Mouse (Mus musculus): ENCODE results near the gene Atad3a. TPM values are rescaled to one million over a fixed set of nuclear protein-coding genes. Genes with fewer than 3 reads are reported as not detected.
A peak's percentile ranks its signal among the peaks of the same experiment; 100 is the strongest.

The Atad3a gene
- polyA plus RNA-seq, 1 experiment, result 44.5 TPM

- 15% methylated on average over 9 of the region's 9 CpGs for WGBS
- no peak for DNase-seq
- Histone ChIP-seq H3K4me1 (ENCODE audit: control insufficient read depth, insufficient read depth, low read length) (peaks cover 13% of the 10 kb centered on the region), H3K4me3 (replicated peaks; ENCODE audit: extremely low read depth, low read depth, low read length) (no peak overlapping the region)
- no peak for TF ChIP-seq CTCF (IDR thresholded peaks at IDR 0.05; ENCODE audit: insufficient read depth, low read length)
- TF ChIP-seq POLR2A (IDR thresholded peaks at IDR 0.05; ENCODE audit: borderline replicate concordance, extremely low read depth, low read depth, low read length), result no peak
These were observed 14.3 kb upstream of the Atad3a start for GRCm38 (mm10) chr4:155774971-155775740.

GRCm38 (mm10) chr4:155774280-155774754, 13.4 kb upstream of the Atad3a start, which contains the start of gene Vwa1:
TSS of gene Vwa1 (minus strand) at chr4:155774698.
- DNase-seq, result peak; percentile 91
- peak within 1 kb of the TSS; percentile 50 for H3K4me3 ChIP-seq (replicated peaks; ENCODE audit: extremely low read depth, low read depth, low read length)
- peaks cover 16% of the 10 kb centered on the region for H3K4me1 ChIP-seq (ENCODE audit: control insufficient read depth, insufficient read depth, low read length)
- under 1% methylated on average over 35 of the region's 35 CpGs for WGBS
- TF ChIP-seq CTCF (IDR thresholded peaks at IDR 0.05; ENCODE audit: insufficient read depth, low read length), result no peak
- peak; percentile 89; the same call in 1 of the 2 replicates for TF ChIP-seq POLR2A (IDR thresholded peaks at IDR 0.05; ENCODE audit: borderline replicate concordance, extremely low read depth, low read depth, low read length)

- WGBS, result 52% methylated on average over 5 of the region's 5 CpGs
- H3K4me3 ChIP-seq (replicated peaks; ENCODE audit: extremely low read depth, low read depth, low read length), result no peak overlapping the region
- TF ChIP-seq POLR2A (IDR thresholded peaks at IDR 0.05; ENCODE audit: borderline replicate concordance, extremely low read depth, low read depth, low read length) (no peak), CTCF (IDR thresholded peaks at IDR 0.05; ENCODE audit: insufficient read depth, low read length) (no peak)
- DNase-seq, result no peak
- peaks cover 16% of the 10 kb centered on the region for H3K4me1 ChIP-seq (ENCODE audit: control insufficient read depth, insufficient read depth, low read length)
These were observed 12.6 kb upstream of the Atad3a start for GRCm38 (mm10) chr4:155773335-155774078.

GRCm38 (mm10) chr4:155772786-155773185, 11.9 kb upstream of the Atad3a start:
- WGBS, result 86% methylated on average over 13 of the region's 13 CpGs
- Histone ChIP-seq H3K4me3 (replicated peaks; ENCODE audit: extremely low read depth, low read depth, low read length) (no peak overlapping the region), H3K4me1 (ENCODE audit: control insufficient read depth, insufficient read depth, low read length) (peaks cover 16% of the 10 kb centered on the region)
- TF ChIP-seq POLR2A (IDR thresholded peaks at IDR 0.05; ENCODE audit: borderline replicate concordance, extremely low read depth, low read depth, low read length) (no peak), CTCF (IDR thresholded peaks at IDR 0.05; ENCODE audit: insufficient read depth, low read length) (no peak)
- no peak for DNase-seq

GRCm38 (mm10) chr4:155771706-155772105, 10.8 kb upstream of the Atad3a start:
- Histone ChIP-seq H3K4me1 (ENCODE audit: control insufficient read depth, insufficient read depth, low read length) (peaks cover 16% of the 10 kb centered on the region), H3K4me3 (replicated peaks; ENCODE audit: extremely low read depth, low read depth, low read length) (no peak overlapping the region)
- WGBS, result 61% methylated on average over 2 of the region's 2 CpGs
- TF ChIP-seq CTCF (IDR thresholded peaks at IDR 0.05; ENCODE audit: insufficient read depth, low read length), result no peak
- no peak for DNase-seq

GRCm38 (mm10) chr4:155770626-155771025, 9.7 kb upstream of the Atad3a start:
- Histone ChIP-seq H3K4me1 (ENCODE audit: control insufficient read depth, insufficient read depth, low read length) (peaks cover 12% of the 10 kb centered on the region), H3K4me3 (replicated peaks; ENCODE audit: extremely low read depth, low read depth, low read length) (no peak overlapping the region)
- WGBS, result 52% methylated on average over 24 of the region's 24 CpGs
- no peak for DNase-seq
- TF ChIP-seq POLR2A (IDR thresholded peaks at IDR 0.05; ENCODE audit: borderline replicate concordance, extremely low read depth, low read depth, low read length) (no peak), CTCF (IDR thresholded peaks at IDR 0.05; ENCODE audit: insufficient read depth, low read length) (no peak)

- peak overlapping the region; percentile 72 for H3K4me3 ChIP-seq (replicated peaks; ENCODE audit: extremely low read depth, low read depth, low read length)
- H3K4me1 ChIP-seq (ENCODE audit: control insufficient read depth, insufficient read depth, low read length), result peaks cover 7% of the 10 kb centered on the region
- WGBS, result under 1% methylated on average over 39 of the region's 39 CpGs
- TF ChIP-seq POLR2A (IDR thresholded peaks at IDR 0.05; ENCODE audit: borderline replicate concordance, extremely low read depth, low read depth, low read length) (peak; percentile 62), CTCF (IDR thresholded peaks at IDR 0.05; ENCODE audit: insufficient read depth, low read length) (peak; percentile 87)
- peak; percentile 91 for DNase-seq
These were observed 9.1 kb upstream of the Atad3a start for GRCm38 (mm10) chr4:155769880-155770512.

- no peak overlapping the region for H3K4me3 ChIP-seq (replicated peaks; ENCODE audit: extremely low read depth, low read depth, low read length)
These were observed 8.6 kb upstream of the Atad3a start for GRCm38 (mm10) chr4:155769496-155769879.

GRCm38 (mm10) chr4:155762357-155762756, 1.5 kb upstream of the Atad3a start:
- TF ChIP-seq POLR2A (IDR thresholded peaks at IDR 0.05; ENCODE audit: borderline replicate concordance, extremely low read depth, low read depth, low read length), result no peak
- no peak for TF ChIP-seq CTCF (IDR thresholded peaks at IDR 0.05; ENCODE audit: insufficient read depth, low read length)
- H3K4me1 ChIP-seq (ENCODE audit: control insufficient read depth, insufficient read depth, low read length), result peaks cover 9% of the 10 kb centered on the region
- H3K4me3 ChIP-seq (replicated peaks; ENCODE audit: extremely low read depth, low read depth, low read length), result no peak overlapping the region
- DNase-seq, result no peak
- WGBS, result 68% methylated on average over 3 of the region's 3 CpGs

More at GRCm38 (mm10) chr4:155769496-155769879, 8.6 kb upstream of the Atad3a start:
- WGBS, result 66% methylated on average over 5 of the region's 5 CpGs
- TF ChIP-seq CTCF (IDR thresholded peaks at IDR 0.05; ENCODE audit: insufficient read depth, low read length) (no peak), POLR2A (IDR thresholded peaks at IDR 0.05; ENCODE audit: borderline replicate concordance, extremely low read depth, low read depth, low read length) (no peak)
- DNase-seq, result no peak
- H3K4me1 ChIP-seq (ENCODE audit: control insufficient read depth, insufficient read depth, low read length), result peaks cover 7% of the 10 kb centered on the region
